Mouse (Mus musculus): ENCODE measurements around the gene Dennd1a. TPM values are rescaled to one million over a fixed set of nuclear protein-coding genes. Genes with fewer than 3 reads are reported as not detected.
A peak's percentile ranks its signal among the peaks of the same experiment; 100 is the strongest.

Gene Dennd1a
- polyA plus RNA-seq, 1 experiment, result 44.5 TPM

- H3K4me3 ChIP-seq (ENCODE audit: insufficient read depth, low read length), result no peak overlapping the region
- peak overlapping the region; percentile 10 for H3K27ac ChIP-seq (ENCODE audit: insufficient read depth, low read length)
- no peaks in the 10 kb centered on the region; the same call in none of the 2 replicates for H3K4me1 ChIP-seq (ENCODE audit: control insufficient read depth, insufficient read depth, low read length)
- no peak for TF ChIP-seq POLR2A (IDR thresholded peaks at IDR 0.05; ENCODE audit: extremely low read depth, insufficient read depth, low read length)
These were observed 175.4 kb downstream of the Dennd1a start for GRCm38 (mm10) chr2:38111655-38112351.

DNA sequence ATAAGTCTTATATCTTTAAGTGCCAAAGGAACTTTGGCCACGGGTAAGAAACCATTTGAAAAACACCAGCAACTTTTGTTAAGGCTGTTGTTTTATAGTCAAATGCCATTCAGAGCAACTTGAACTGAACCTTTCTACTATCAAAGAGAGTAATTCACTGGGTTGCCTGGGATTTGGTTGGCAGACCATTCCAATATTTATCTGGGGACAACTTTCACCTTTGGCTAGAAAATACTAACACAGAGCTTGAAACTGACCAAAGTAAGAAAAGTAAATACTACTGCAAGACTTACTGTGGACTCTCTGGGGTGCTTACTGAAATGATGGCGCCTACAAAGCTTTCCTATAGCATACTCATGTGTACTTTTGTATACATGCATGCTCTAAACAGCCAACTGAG, 178.6 kb downstream of the Dennd1a start:
- H3K27ac ChIP-seq (ENCODE audit: insufficient read depth, low read length), result no peak overlapping the region
- no peaks in the 10 kb centered on the region; the same call in none of the 2 replicates for H3K4me1 ChIP-seq (ENCODE audit: control insufficient read depth, insufficient read depth, low read length)
- no peak overlapping the region for H3K4me3 ChIP-seq (ENCODE audit: insufficient read depth, low read length)
- no peak for TF ChIP-seq CTCF (IDR thresholded peaks at IDR 0.05; ENCODE audit: extremely low read depth, insufficient read depth, low read length)
- no peak for TF ChIP-seq POLR2A (IDR thresholded peaks at IDR 0.05; ENCODE audit: extremely low read depth, insufficient read depth, low read length)

DNA sequence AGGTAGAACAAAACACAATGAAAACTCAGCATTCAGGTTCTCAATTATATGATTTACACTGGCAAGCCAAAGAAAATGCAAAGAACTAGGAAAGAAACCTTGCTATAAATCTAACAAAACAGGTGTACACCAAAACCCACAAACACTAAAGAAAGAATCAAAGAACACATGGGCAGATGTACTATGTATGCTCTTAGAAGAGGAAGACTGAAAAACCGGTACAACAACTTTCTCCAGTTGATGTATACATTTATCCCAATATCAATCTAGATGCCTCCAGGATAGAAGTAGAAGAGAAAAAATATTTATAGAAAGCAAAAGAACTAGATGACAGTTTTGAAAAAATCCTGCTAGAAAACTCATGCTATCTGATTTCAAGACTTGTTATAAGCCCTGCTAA, 184.5 kb downstream of the Dennd1a start:
- Histone ChIP-seq H3K4me3 (ENCODE audit: insufficient read depth, low read length) (no peak overlapping the region), H3K4me1 (ENCODE audit: control insufficient read depth, insufficient read depth, low read length) (no peaks in the 10 kb centered on the region; the same call in 1 of the 2 replicates), H3K27ac (ENCODE audit: insufficient read depth, low read length) (no peak overlapping the region)
- no peak for TF ChIP-seq POLR2A (IDR thresholded peaks at IDR 0.05; ENCODE audit: extremely low read depth, insufficient read depth, low read length)
- no peak for TF ChIP-seq CTCF (IDR thresholded peaks at IDR 0.05; ENCODE audit: extremely low read depth, insufficient read depth, low read length)

DNA sequence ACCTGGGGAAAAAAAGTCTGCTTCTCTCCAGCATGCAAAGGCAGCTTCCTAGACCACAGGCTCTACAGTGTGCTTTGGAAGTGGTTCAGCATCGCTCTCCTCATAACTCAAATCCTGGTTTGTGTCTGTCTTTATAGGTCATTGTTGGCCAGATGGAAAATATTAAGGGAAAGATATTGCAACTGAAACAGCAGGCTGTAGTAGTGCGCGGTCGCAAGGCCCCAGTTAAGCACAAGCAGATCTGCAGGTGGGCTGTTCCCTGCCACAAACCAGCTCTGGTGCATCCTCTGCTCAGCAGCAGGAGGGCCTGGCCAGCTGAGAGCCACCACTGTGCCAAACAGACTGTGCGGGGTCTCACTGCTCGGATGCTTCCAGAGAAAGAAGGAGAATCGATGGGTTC, 186.9 kb downstream of the Dennd1a start:
- no peaks in the 10 kb centered on the region; the same call in 1 of the 2 replicates for H3K4me1 ChIP-seq (ENCODE audit: control insufficient read depth, insufficient read depth, low read length)
- no peak overlapping the region for H3K27ac ChIP-seq (ENCODE audit: insufficient read depth, low read length)
- no peak for TF ChIP-seq CTCF (IDR thresholded peaks at IDR 0.05; ENCODE audit: extremely low read depth, insufficient read depth, low read length)
- H3K4me3 ChIP-seq (ENCODE audit: insufficient read depth, low read length), result no peak overlapping the region

GRCm38 (mm10) chr2:38099120-38099773, 187.9 kb downstream of the Dennd1a start:
- Histone ChIP-seq H3K27ac (ENCODE audit: insufficient read depth, low read length) (no peak overlapping the region), H3K4me3 (ENCODE audit: insufficient read depth, low read length) (no peak overlapping the region), H3K4me1 (ENCODE audit: control insufficient read depth, insufficient read depth, low read length) (no peaks in the 10 kb centered on the region; the same call in 1 of the 2 replicates)
- no peak for TF ChIP-seq CTCF (IDR thresholded peaks at IDR 0.05; ENCODE audit: extremely low read depth, insufficient read depth, low read length)
- TF ChIP-seq POLR2A (IDR thresholded peaks at IDR 0.05; ENCODE audit: extremely low read depth, insufficient read depth, low read length), result no peak

- H3K4me3 ChIP-seq (ENCODE audit: insufficient read depth, low read length), result no peak overlapping the region
- no peak overlapping the region for H3K27ac ChIP-seq (ENCODE audit: insufficient read depth, low read length)
- no peaks in the 10 kb centered on the region; the same call in 1 of the 2 replicates for H3K4me1 ChIP-seq (ENCODE audit: control insufficient read depth, insufficient read depth, low read length)
- TF ChIP-seq POLR2A (IDR thresholded peaks at IDR 0.05; ENCODE audit: extremely low read depth, insufficient read depth, low read length), result no peak
- TF ChIP-seq CTCF (IDR thresholded peaks at IDR 0.05; ENCODE audit: extremely low read depth, insufficient read depth, low read length), result no peak
These were observed 189.7 kb downstream of the Dennd1a start for GRCm38 (mm10) chr2:38097469-38097868.

GRCm38 (mm10) chr2:38096328-38096727, 190.9 kb downstream of the Dennd1a start:
- no peaks in the 10 kb centered on the region; the same call in 1 of the 2 replicates for H3K4me1 ChIP-seq (ENCODE audit: control insufficient read depth, insufficient read depth, low read length)
- no peak overlapping the region for H3K4me3 ChIP-seq (ENCODE audit: insufficient read depth, low read length)
- TF ChIP-seq CTCF (IDR thresholded peaks at IDR 0.05; ENCODE audit: extremely low read depth, insufficient read depth, low read length) (no peak), POLR2A (IDR thresholded peaks at IDR 0.05; ENCODE audit: extremely low read depth, insufficient read depth, low read length) (no peak)
- H3K27ac ChIP-seq (ENCODE audit: insufficient read depth, low read length), result 0 out of 2 replicates have a peak overlapping the region, but pooled peaks have one; percentile 7

- TF ChIP-seq CTCF (IDR thresholded peaks at IDR 0.05; ENCODE audit: extremely low read depth, insufficient read depth, low read length) (no peak), POLR2A (IDR thresholded peaks at IDR 0.05; ENCODE audit: extremely low read depth, insufficient read depth, low read length) (no peak)
- H3K4me1 ChIP-seq (ENCODE audit: control insufficient read depth, insufficient read depth, low read length), result no peaks in the 10 kb centered on the region; the same call in 1 of the 2 replicates
- no peak overlapping the region for H3K27ac ChIP-seq (ENCODE audit: insufficient read depth, low read length)
- H3K4me3 ChIP-seq (ENCODE audit: insufficient read depth, low read length), result no peak overlapping the region
These were observed 192.6 kb downstream of the Dennd1a start for GRCm38 (mm10) chr2:38094380-38095163.

DNA sequence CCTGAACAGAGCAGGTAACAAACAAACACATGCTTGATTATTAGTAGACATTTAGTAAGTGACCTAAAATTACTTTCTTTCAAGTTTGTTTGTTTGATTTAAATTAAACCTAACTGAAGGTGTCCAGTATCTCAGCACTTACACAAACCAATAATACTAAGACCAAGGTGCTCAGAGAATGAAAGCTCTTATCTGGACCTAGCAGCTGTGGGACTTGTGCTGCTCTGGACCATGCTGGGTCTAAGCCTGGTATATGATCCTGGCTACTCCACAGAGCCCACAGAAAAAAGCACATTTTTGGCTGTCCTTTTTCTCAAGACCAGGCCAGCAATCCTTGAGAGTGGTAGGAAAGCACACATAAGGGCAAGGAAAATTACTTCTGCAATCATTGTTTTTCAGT, 193.2 kb downstream of the Dennd1a start:
- no peak for TF ChIP-seq CTCF (IDR thresholded peaks at IDR 0.05; ENCODE audit: extremely low read depth, insufficient read depth, low read length)
- no peak for TF ChIP-seq POLR2A (IDR thresholded peaks at IDR 0.05; ENCODE audit: extremely low read depth, insufficient read depth, low read length)
- H3K27ac ChIP-seq (ENCODE audit: insufficient read depth, low read length), result no peak overlapping the region

More for the DNA sequence above, 193.2 kb downstream of the Dennd1a start:
- Histone ChIP-seq H3K4me1 (ENCODE audit: control insufficient read depth, insufficient read depth, low read length) (no peaks in the 10 kb centered on the region), H3K4me3 (ENCODE audit: insufficient read depth, low read length) (no peak overlapping the region)
